24 mouse cellular contexts compared by ENCODE assay signal in genomic region chr5:148041661-148042060, GRCm38 (mm10).
DNase-seq lines count a peak whose midpoint lies in the region; ATAC-seq lines count a peak whose summit lies in the region.
"Had no signal": no experiment of that assay in that cellular context is flagged by ENCODE, and none has a peak within 500 bp of the region (broad histone marks: within the 10 kb centered on the region; RNA-seq: fewer than 3 reads in every experiment).

No protein-coding gene starts in this region.

- WGBS in hindbrain, embryonic 11.5 days, result 93% methylated on average over 7 of the region's 7 CpGs
- WGBS in heart, embryonic 11.5 days (ENCODE audit: insufficient replicate concordance), result 86% methylated on average over 7 of the region's 7 CpGs

- no peaks in the 10 kb centered on the region for H3K36me3 ChIP-seq in hindbrain, embryonic 11.5 days (ENCODE audit: control insufficient read depth, insufficient read depth, low read length)
- no peaks in the 10 kb centered on the region for H3K36me3 ChIP-seq in heart, embryonic 11.5 days (ENCODE audit: control insufficient read depth, insufficient read depth, low read length)
- H3K36me3 ChIP-seq: G1E had no signal

- no peak overlapping the region for H3K9ac ChIP-seq in hindbrain, embryonic 11.5 days (ENCODE audit: low read depth, low read length)
- H3K9ac ChIP-seq in heart, embryonic 11.5 days (ENCODE audit: low read depth, low read length), result no peak overlapping the region

- H3K27ac ChIP-seq in hindbrain, embryonic 11.5 days (ENCODE audit: low read depth, low read length), result no peak overlapping the region
- no peak overlapping the region for H3K27ac ChIP-seq in heart, embryonic 11.5 days (ENCODE audit: low read depth, low read length)

- ATAC-seq in hindbrain, embryonic 11.5 days (ENCODE audit: low FRiP score), result no peak
- no peak for ATAC-seq in heart, embryonic 11.5 days (replicated peaks; ENCODE audit: insufficient number of reproducible peaks, low FRiP score, low TSS enrichment)
- ATAC-seq: activated CD4-positive, CD25-positive, alpha-beta regulatory T cell, adult 4 months; CD4-positive, CD25-positive, alpha-beta regulatory T cell, adult 4 months; Patski had no signal

- peak; percentile 70 for DNase-seq in Muller cell, postnatal 12 days (ENCODE audit: inconsistent ontology term)
- peak; percentile 18 for DNase-seq in brain, adult 2 months (ENCODE audit: low read depth, low spot score)
- DNase-seq in retina, embryonic 14.5 days (ENCODE audit: low spot score), result peak; percentile 58
- DNase-seq in retina, postnatal 1 day, result peak; percentile 76
- DNase-seq in layer of hippocampus, postnatal 25 days (ENCODE audit: extremely low spot score in 1 of 2, low spot score in 1 of 2), result no peak
- DNase-seq in adrenal gland, adult 2 months, result no peak
- DNase-seq in hindbrain, embryonic 11.5 days (ENCODE audit: low spot score), result no peak
- DNase-seq: adrenal gland, adult 8-10 months; adrenal gland, postnatal 10 days; adrenal gland, postnatal 14 days; adrenal gland, postnatal 25 days; adrenal gland, postnatal 36 days; B cell, adult 2 months; cerebellum, adult 11 months; cerebellum, adult 11-12 months; cerebellum, adult 18-20 months; cerebellum, adult 2 months; cerebellum, adult 8-10 months had no signal

- H3K9me3 ChIP-seq in hindbrain, embryonic 11.5 days (ENCODE audit: control insufficient read depth, low read length), result no peaks in the 10 kb centered on the region
- no peaks in the 10 kb centered on the region; the same call in 1 of the 2 replicates for H3K9me3 ChIP-seq in heart, embryonic 11.5 days (replicated peaks; ENCODE audit: control insufficient read depth, low read length)

- H3K4me2 ChIP-seq in hindbrain, embryonic 11.5 days (replicated peaks; ENCODE audit: low read depth, low read length), result no peak overlapping the region
- H3K4me2 ChIP-seq in heart, embryonic 11.5 days, result no peak overlapping the region

- no peak overlapping the region for H3K4me3 ChIP-seq in hindbrain, embryonic 11.5 days (ENCODE audit: low read depth, low read length)
- H3K4me3 ChIP-seq in heart, embryonic 11.5 days (ENCODE audit: low read depth, low read length), result no peak overlapping the region

- H3K4me1 ChIP-seq in hindbrain, embryonic 11.5 days (replicated peaks; ENCODE audit: control insufficient read depth, insufficient read depth, low read length), result no peaks in the 10 kb centered on the region
- no peaks in the 10 kb centered on the region for H3K4me1 ChIP-seq in heart, embryonic 11.5 days (ENCODE audit: control insufficient read depth, insufficient read depth, low read length)

- no peaks in the 10 kb centered on the region for H3K27me3 ChIP-seq in hindbrain, embryonic 11.5 days (ENCODE audit: control insufficient read depth, insufficient read depth, low read length)
- no peaks in the 10 kb centered on the region for H3K27me3 ChIP-seq in heart, embryonic 11.5 days (ENCODE audit: control insufficient read depth, insufficient read depth, low read length)
- H3K27me3 ChIP-seq: CH12.LX had no signal

Comparison
In these comparisons a context has a peak if more than half of its experiments do, and no peak if none do; other contexts are left out.
1. DNase-seq: peak in Muller cell, postnatal 12 days (single experiment), brain, adult 2 months (single experiment), retina, embryonic 14.5 days (single experiment) and retina, postnatal 1 day (single experiment); none in layer of hippocampus, postnatal 25 days (0 of 2), adrenal gland, adult 2 months (single experiment) and hindbrain, embryonic 11.5 days (single experiment).